Mouse (Mus musculus) heart, embryonic 15.5 days (tissue): Measurements from ENCODE around the gene Kpna1. TPM values are rescaled to one million over a fixed set of nuclear protein-coding genes. Genes with fewer than 3 reads are reported as not detected.
"Not testable (repeated sequence)": the region's sequence is repeated elsewhere in the genome, so short reads cannot be mapped to it uniquely, and the experiment has no call there.

Experiments used
- ATAC-seq: fragments of 200-750 bp; cut with Nextera tagmentation; replicated peaks from 2 replicates; pipeline ENCODE4 v1.8.0; 2017; ENCODE audit warnings: low read depth, moderate TSS enrichment; ENCODE audit not compliant: insufficient number of reproducible peaks, insufficient read depth, low FRiP score
- H3K27ac ChIP-seq: fragments of 300-500 bp; sonication (generic); 2 replicates; pipeline ENCODE4 v1.5.1; 2015; ENCODE audit warnings: mild to moderate bottlenecking, inconsistent platforms
- H3K27me3 ChIP-seq: fragments of 300-500 bp; sonication (generic); 2 replicates; pipeline ENCODE4 v1.6.1; 2015; ENCODE audit warnings: inconsistent platforms
- H3K36me3 ChIP-seq: fragments of 300-500 bp; sonication (generic); 2 replicates; pipeline ENCODE4 v1.6.1; 2015; ENCODE audit warnings: mild to moderate bottlenecking, inconsistent platforms
- H3K4me1 ChIP-seq: fragments of 300-500 bp; sonication (generic); replicated peaks from 2 replicates; pipeline ENCODE4 v1.6.1; 2015; ENCODE audit warnings: inconsistent platforms
- H3K4me2 ChIP-seq: fragments of 300-500 bp; sonication (generic); 2 replicates; pipeline ENCODE4 v1.6.1; 2015; ENCODE audit warnings: inconsistent platforms, mild to moderate bottlenecking, moderate library complexity
- H3K4me3 ChIP-seq: fragments of 300-500 bp; sonication (generic); 2 replicates; pipeline ENCODE4 v1.5.1; 2015; ENCODE audit warnings: mild to moderate bottlenecking, inconsistent platforms
- H3K9ac ChIP-seq: fragments of 300-500 bp; sonication (generic); 2 replicates; pipeline ENCODE4 v1.6.1; 2015; ENCODE audit warnings: mild to moderate bottlenecking, inconsistent platforms
- H3K9me3 ChIP-seq: fragments of 300-500 bp; sonication (generic); replicated peaks from 2 replicates; pipeline ENCODE4 v1.6.1; 2016; ENCODE audit warnings: inconsistent platforms
- WGBS: fragments of 180-500 bp; shearing (Covaris S2); methylation state at CpG from one replicate; pipeline ENCODE4 v1.1.7; 2015; ENCODE audit warnings: mixed read lengths; 5-methylcytosine and 5-hydroxymethylcytosine counted together
- polyA plus RNA-seq: library from polyadenylated mRNA; unstranded; fragments of >200 nt; fragmentation: Nextera tagmentation; extraction: Ambion mirVana; gene quantifications from 2 replicates; pipeline ENCODE4 v1.2.1, GENCODE M21; 2015

Gene Kpna1
- polyA plus RNA-seq, 1 experiment from 2014 or later = 38.0 TPM

GRCm38 (mm10) chr16:35992391-35992790 is 13.8 kb downstream of the Kpna1 start:
- WGBS = 78% methylated on average over 1 of the region's 1 CpGs
- no peaks in the 10 kb centered on the region for H3K4me1 ChIP-seq
- ATAC-seq = no peak
- H3K27me3 ChIP-seq = no peaks in the 10 kb centered on the region
- no peak overlapping the region for H3K4me3 ChIP-seq
- H3K9me3 ChIP-seq = no peaks in the 10 kb centered on the region
- H3K36me3 ChIP-seq = no peaks in the 10 kb centered on the region
- H3K9ac ChIP-seq = no peak overlapping the region
- H3K27ac ChIP-seq = no peak overlapping the region
- H3K4me2 ChIP-seq = no peak overlapping the region

DNA sequence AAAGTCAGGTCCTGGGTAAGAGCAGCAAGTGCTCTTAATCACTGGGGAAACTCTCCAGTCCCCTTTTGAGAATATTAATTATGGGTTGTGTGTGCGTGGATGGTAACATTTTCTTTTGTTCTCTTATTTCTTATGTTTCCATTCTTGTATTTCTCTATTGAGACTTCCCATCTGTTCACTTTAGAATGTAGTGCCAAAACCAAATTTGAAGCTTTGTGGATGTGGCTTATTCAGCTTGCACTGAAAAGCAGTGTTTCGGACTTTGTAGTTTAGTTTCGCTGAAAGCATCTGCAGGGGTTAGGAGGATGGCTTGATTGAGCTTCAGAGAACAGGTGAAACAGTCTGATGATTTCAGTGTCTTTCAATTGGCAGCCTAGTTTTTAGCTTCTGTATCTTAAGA is 14.8 kb downstream of the Kpna1 start:
- no peaks in the 10 kb centered on the region for H3K9me3 ChIP-seq
- 90% methylated on average over 3 of the region's 3 CpGs for WGBS
- H3K27ac ChIP-seq = no peak overlapping the region
- no peak overlapping the region for H3K4me3 ChIP-seq
- ATAC-seq = no peak
- H3K36me3 ChIP-seq = no peaks in the 10 kb centered on the region
- H3K27me3 ChIP-seq = no peaks in the 10 kb centered on the region
- no peak overlapping the region for H3K9ac ChIP-seq
- no peaks in the 10 kb centered on the region for H3K4me1 ChIP-seq
- H3K4me2 ChIP-seq = no peak overlapping the region

DNA sequence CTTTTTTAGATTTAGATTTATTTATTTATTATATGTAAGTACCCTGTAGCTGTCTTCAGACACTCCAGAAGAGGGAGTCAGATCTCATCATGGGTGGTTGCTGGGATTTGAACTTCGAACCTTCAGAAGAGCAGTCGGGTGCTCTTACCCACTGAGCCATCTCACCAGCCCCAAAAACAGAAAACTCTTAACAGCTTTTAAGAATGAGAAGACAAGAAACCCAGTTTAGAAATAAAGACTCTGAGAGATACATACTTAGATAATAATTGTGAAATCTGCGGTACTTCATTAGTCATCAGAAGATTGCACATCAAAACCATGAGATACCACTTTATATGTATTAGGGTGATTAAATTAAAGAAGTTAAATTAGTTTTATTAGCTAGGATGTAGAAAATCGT is 20.3 kb downstream of the Kpna1 start:
- WGBS = 92% methylated on average over 4 of the region's 4 CpGs

GRCm38 (mm10) chr16:36008396-36008795 is 29.8 kb downstream of the Kpna1 start:
- Histone ChIP-seq H3K9ac (no peak overlapping the region), H3K36me3 (peaks cover 10% of the 10 kb centered on the region), H3K4me3 (no peak overlapping the region), H3K9me3 (no peaks in the 10 kb centered on the region), H3K4me2 (no peak overlapping the region), H3K27ac (no peak overlapping the region), H3K27me3 (no peaks in the 10 kb centered on the region), H3K4me1 (no peaks in the 10 kb centered on the region)
- no peak for ATAC-seq
- 97% methylated on average over 3 of the region's 3 CpGs for WGBS

More for the DNA sequence above, 20.3 kb downstream of the Kpna1 start:
- not testable (repeated sequence) for H3K4me1 ChIP-seq, ATAC-seq, H3K27me3 ChIP-seq, H3K9me3 ChIP-seq, H3K9ac ChIP-seq, H3K4me2 ChIP-seq, H3K4me3 ChIP-seq, H3K27ac ChIP-seq
- H3K36me3 ChIP-seq = peaks cover 16% of the 10 kb centered on the region

- H3K4me2 ChIP-seq = no peak overlapping the region
- H3K36me3 ChIP-seq = peaks cover 26% of the 10 kb centered on the region
- 96% methylated on average over 1 of the region's 1 CpGs for WGBS
- H3K27ac ChIP-seq = no peak overlapping the region
- no peaks in the 10 kb centered on the region for H3K27me3 ChIP-seq
- no peaks in the 10 kb centered on the region for H3K4me1 ChIP-seq
- H3K4me3 ChIP-seq = no peak overlapping the region
- H3K9me3 ChIP-seq = no peaks in the 10 kb centered on the region
- ATAC-seq = no peak
- H3K9ac ChIP-seq = no peak overlapping the region
Observed at GRCm38 (mm10) chr16:36016335-36016734, 37.8 kb downstream of the Kpna1 start.

GRCm38 (mm10) chr16:36028120-36028519 is 49.6 kb downstream of the Kpna1 start:
- H3K36me3 ChIP-seq = peaks cover 48% of the 10 kb centered on the region
- 100% methylated on average over 1 of the region's 2 CpGs for WGBS
- not testable (repeated sequence) for H3K4me3 ChIP-seq, H3K27ac ChIP-seq, ATAC-seq, H3K9ac ChIP-seq, H3K4me1 ChIP-seq, H3K4me2 ChIP-seq, H3K27me3 ChIP-seq, H3K9me3 ChIP-seq

- WGBS = 2% methylated on average over 39 of the region's 39 CpGs
- Histone ChIP-seq H3K4me3 (peak within 1 kb of the TSS; percentile 63), H3K4me2 (peak within 1 kb of the TSS; percentile 72), H3K9ac (peak within 1 kb of the TSS; percentile 71), H3K27me3 (no peaks in the 10 kb centered on the region), H3K27ac (peak within 1 kb of the TSS; percentile 89), H3K9me3 (no peaks in the 10 kb centered on the region), H3K36me3 (peaks cover 20% of the 10 kb centered on the region), H3K4me1 (peaks cover 32% of the 10 kb centered on the region)
- ATAC-seq = peak; percentile 93
Observed at GRCm38 (mm10) chr16:36040640-36041624, 62.4 kb downstream of the Kpna1 start, which contains the start of gene Wdr5b. Gene Wdr5b, plus strand, starts transcription at chr16:36041190.

DNA sequence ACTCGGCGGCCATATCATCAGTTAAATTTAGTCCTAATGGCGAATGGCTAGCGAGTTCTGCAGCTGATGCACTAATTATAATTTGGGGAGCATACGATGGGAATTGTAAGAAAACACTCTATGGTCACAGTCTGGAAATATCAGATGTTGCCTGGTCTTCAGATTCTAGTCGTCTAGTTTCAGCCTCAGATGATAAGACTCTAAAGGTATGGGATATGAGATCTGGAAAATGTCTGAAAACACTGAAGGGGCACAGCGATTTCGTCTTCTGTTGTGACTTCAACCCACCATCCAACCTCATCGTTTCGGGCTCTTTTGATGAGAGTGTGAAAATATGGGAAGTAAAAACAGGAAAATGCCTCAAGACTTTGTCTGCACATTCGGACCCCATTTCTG is 63.1 kb downstream of the Kpna1 start:
- Histone ChIP-seq H3K4me2 (peak overlapping the region; percentile 72), H3K9ac (peak overlapping the region; percentile 71), H3K27ac (peak overlapping the region; percentile 89), H3K27me3 (no peaks in the 10 kb centered on the region), H3K36me3 (peaks cover 27% of the 10 kb centered on the region), H3K4me3 (peak overlapping the region; percentile 63), H3K4me1 (peaks cover 32% of the 10 kb centered on the region), H3K9me3 (no peaks in the 10 kb centered on the region)
- WGBS = 17% methylated on average over 11 of the region's 11 CpGs
- 0 out of 2 replicates have a peak, but pooled peaks have one; percentile 1 for ATAC-seq

DNA sequence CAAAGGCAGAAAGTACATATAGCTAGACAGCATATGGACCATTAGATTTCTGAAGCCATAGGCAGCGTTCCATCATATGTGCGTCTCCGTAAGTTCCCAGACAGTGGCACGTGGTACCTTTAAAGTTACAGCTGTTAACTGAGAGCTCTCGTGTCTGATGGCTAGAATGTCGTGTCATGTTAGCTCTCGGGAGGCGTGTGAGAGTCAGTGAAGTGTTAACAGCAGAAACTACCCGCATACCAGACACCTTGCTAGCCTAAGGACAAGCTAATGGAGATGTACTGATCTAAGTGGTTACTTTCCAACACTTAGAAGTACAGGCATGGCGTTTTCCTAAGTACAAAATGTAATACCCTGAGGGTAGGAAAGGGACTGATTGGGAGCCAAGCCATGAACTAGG is 64.5 kb downstream of the Kpna1 start:
- Histone ChIP-seq H3K27me3 (no peaks in the 10 kb centered on the region), H3K9me3 (no peaks in the 10 kb centered on the region), H3K36me3 (peaks cover 41% of the 10 kb centered on the region), H3K4me2 (no peak overlapping the region), H3K4me3 (no peak overlapping the region), H3K9ac (no peak overlapping the region), H3K4me1 (peaks cover 32% of the 10 kb centered on the region), H3K27ac (peak overlapping the region; percentile 32; the same call in 1 of the 2 replicates)
- 46% methylated on average over 10 of the region's 10 CpGs for WGBS
- no peak for ATAC-seq

- H3K4me3 ChIP-seq = no peak overlapping the region
- H3K9ac ChIP-seq = no peak overlapping the region
- 84% methylated on average over 4 of the region's 4 CpGs for WGBS
- H3K9me3 ChIP-seq = no peaks in the 10 kb centered on the region
- H3K4me1 ChIP-seq = peaks cover 32% of the 10 kb centered on the region
- H3K27me3 ChIP-seq = no peaks in the 10 kb centered on the region
- H3K36me3 ChIP-seq = peaks cover 50% of the 10 kb centered on the region
- H3K27ac ChIP-seq = no peak overlapping the region
- no peak overlapping the region for H3K4me2 ChIP-seq
- no peak for ATAC-seq
Observed at GRCm38 (mm10) chr16:36043964-36044363, 65.4 kb downstream of the Kpna1 start.

DNA sequence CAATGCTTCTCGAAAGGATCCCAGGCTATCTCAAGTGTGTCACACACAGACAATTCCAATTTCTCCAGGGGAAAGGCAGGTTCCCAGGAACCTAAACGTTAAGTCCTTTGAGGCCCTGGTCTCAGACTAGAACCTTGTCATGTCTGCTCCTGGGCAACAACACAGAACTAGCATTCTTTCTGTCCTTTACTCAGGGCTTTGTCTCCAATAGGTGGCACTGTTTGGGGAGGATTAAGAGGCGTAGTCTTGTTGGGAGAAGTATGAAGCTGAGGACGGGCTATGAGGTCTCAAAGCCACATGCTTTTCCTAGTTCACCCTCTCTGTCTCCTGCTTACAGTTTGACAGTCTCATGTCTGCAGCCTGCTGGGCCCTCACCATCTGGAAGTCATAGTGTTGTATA is 69.0 kb downstream of the Kpna1 start:
- H3K27me3 ChIP-seq = no peaks in the 10 kb centered on the region
- ATAC-seq = no peak
- 84% methylated on average over 4 of the region's 4 CpGs for WGBS
- no peaks in the 10 kb centered on the region for H3K9me3 ChIP-seq
- H3K36me3 ChIP-seq = peaks cover 80% of the 10 kb centered on the region
- H3K4me3 ChIP-seq = no peak overlapping the region
- peaks cover 19% of the 10 kb centered on the region for H3K4me1 ChIP-seq
- no peak overlapping the region for H3K4me2 ChIP-seq
- H3K9ac ChIP-seq = no peak overlapping the region
- no peak overlapping the region for H3K27ac ChIP-seq

GRCm38 (mm10) chr16:36051491-36051890 is 72.9 kb downstream of the Kpna1 start:
- Histone ChIP-seq H3K9me3 (no peaks in the 10 kb centered on the region), H3K27me3 (no peaks in the 10 kb centered on the region), H3K4me3 (no peak overlapping the region), H3K27ac (no peak overlapping the region), H3K4me2 (no peak overlapping the region), H3K9ac (no peak overlapping the region), H3K36me3 (peaks cover 54% of the 10 kb centered on the region), H3K4me1 (peaks cover 29% of the 10 kb centered on the region)
- WGBS = 91% methylated on average over 6 of the region's 6 CpGs
- ATAC-seq = no peak
